Mouse (Mus musculus): ENCODE results near the gene Tln1.
"Not testable (repeated sequence)": the region's sequence is repeated elsewhere in the genome, so short reads cannot be mapped to it uniquely, and the experiment has no call there.

Tln1 gene

GRCm38 (mm10) chr4:43561997-43562768 lies at the start of gene Tln1, which contains the start of gene Creb3:
Tln1 (minus strand) TSS chr4:43562691.
Creb3 (plus strand) TSS chr4:43562332.
- DNase-seq (ENCODE audit: low spot score), result peak; percentile 84

GRCm38 (mm10) chr4:43604751-43605685 lies 42.5 kb upstream of the Tln1 start:
- DNase-seq (ENCODE audit: low spot score), result no peak

GRCm38 (mm10) chr4:43604099-43604498 lies 41.6 kb upstream of the Tln1 start:
- no peak for DNase-seq (ENCODE audit: low spot score)

GRCm38 (mm10) chr4:43600195-43600934 lies 37.9 kb upstream of the Tln1 start:
- no peak for DNase-seq (ENCODE audit: low spot score)

- no peak for DNase-seq (ENCODE audit: low spot score)
Measured at GRCm38 (mm10) chr4:43598650-43599380, 36.3 kb upstream of the Tln1 start.

GRCm38 (mm10) chr4:43598200-43598599 lies 35.7 kb upstream of the Tln1 start:
- DNase-seq (ENCODE audit: low spot score), result no peak

GRCm38 (mm10) chr4:43596597-43596996 lies 34.1 kb upstream of the Tln1 start:
- DNase-seq (ENCODE audit: low spot score), result not testable (repeated sequence)

- DNase-seq (ENCODE audit: low spot score), result no peak
Measured at GRCm38 (mm10) chr4:43593453-43593852, 31.0 kb upstream of the Tln1 start.

GRCm38 (mm10) chr4:43591961-43592360 lies 29.5 kb upstream of the Tln1 start:
- DNase-seq (ENCODE audit: low spot score), result no peak

GRCm38 (mm10) chr4:43591543-43591942 lies 29.1 kb upstream of the Tln1 start:
- no peak for DNase-seq (ENCODE audit: low spot score)

GRCm38 (mm10) chr4:43587681-43588080 lies 25.2 kb upstream of the Tln1 start:
- DNase-seq (ENCODE audit: low spot score), result no peak

- DNase-seq (ENCODE audit: low spot score), result no peak
Measured at GRCm38 (mm10) chr4:43586411-43586810, 23.9 kb upstream of the Tln1 start.

GRCm38 (mm10) chr4:43585682-43586081 lies 23.2 kb upstream of the Tln1 start:
- DNase-seq (ENCODE audit: low spot score), result no peak

- DNase-seq (ENCODE audit: low spot score), result no peak
Measured at GRCm38 (mm10) chr4:43584444-43585416, 22.2 kb upstream of the Tln1 start, which contains the start of gene Msmp. Msmp (minus strand) TSS chr4:43584494.

- no peak for DNase-seq (ENCODE audit: low spot score)
Measured at GRCm38 (mm10) chr4:43583421-43583820, 20.9 kb upstream of the Tln1 start.

GRCm38 (mm10) chr4:43582241-43582640 lies 19.8 kb upstream of the Tln1 start:
- no peak for DNase-seq (ENCODE audit: low spot score)

GRCm38 (mm10) chr4:43581381-43581780 lies 18.9 kb upstream of the Tln1 start:
- no peak for DNase-seq (ENCODE audit: low spot score)

GRCm38 (mm10) chr4:43580721-43581120 lies 18.2 kb upstream of the Tln1 start:
- DNase-seq (ENCODE audit: low spot score), result no peak

GRCm38 (mm10) chr4:43579731-43580130 lies 17.2 kb upstream of the Tln1 start:
- DNase-seq (ENCODE audit: low spot score), result no peak

GRCm38 (mm10) chr4:43579256-43579655 lies 16.8 kb upstream of the Tln1 start:
- DNase-seq (ENCODE audit: low spot score), result no peak

Data from ovary, postnatal 14 days (tissue).